Mouse (Mus musculus): ENCODE data around the gene Cdk11b. TPM values are rescaled to one million over a fixed set of nuclear protein-coding genes. Genes with fewer than 3 reads are reported as not detected.
"Not testable (repeated sequence)": the region's sequence is repeated elsewhere in the genome, so short reads cannot be mapped to it uniquely, and the experiment has no call there.

Gene Cdk11b
- total RNA-seq, 2 experiments from 2014 or later, result 43.6 to 48.8 TPM

GRCm38 (mm10) chr4:155656214-155656751 is 31.6 kb downstream of the Cdk11b start:
- Histone ChIP-seq H3K4me3 (no peak overlapping the region), H3K27ac (no peak overlapping the region)
- DNase-seq (ENCODE audit: low spot score in 2 of 2), result no peak
- TF ChIP-seq CTCF (conservative IDR thresholded peaks at IDR 0.05), result no peak

GRCm38 (mm10) chr4:155658961-155659360 is 34.3 kb downstream of the Cdk11b start:
- no peak overlapping the region for H3K4me3 ChIP-seq
- no peak for DNase-seq (ENCODE audit: low spot score in 2 of 2)
- no peak overlapping the region for H3K27ac ChIP-seq
- no peak for TF ChIP-seq CTCF (conservative IDR thresholded peaks at IDR 0.05)

- Histone ChIP-seq H3K4me3 (no peak overlapping the region), H3K27ac (no peak overlapping the region)
- no peak for DNase-seq (ENCODE audit: low spot score in 2 of 2)
- no peak for TF ChIP-seq CTCF (conservative IDR thresholded peaks at IDR 0.05)
Observed at GRCm38 (mm10) chr4:155660641-155661040, 36.0 kb downstream of the Cdk11b start.

- H3K27ac ChIP-seq, result 0 out of 2 replicates have a peak overlapping the region, but pooled peaks have one; percentile 23
- TF ChIP-seq CTCF (conservative IDR thresholded peaks at IDR 0.05), result no peak
- DNase-seq (ENCODE audit: low spot score in 2 of 2), result no peak
- no peak overlapping the region for H3K4me3 ChIP-seq
Observed at GRCm38 (mm10) chr4:155666903-155667302, 42.2 kb downstream of the Cdk11b start.

- H3K27ac ChIP-seq, result peak within 1 kb of the TSS; percentile 97
- H3K4me3 ChIP-seq, result peak within 1 kb of the TSS; percentile 66
- peak; percentile 97 for DNase-seq (ENCODE audit: low spot score in 2 of 2)
- TF ChIP-seq CTCF (conservative IDR thresholded peaks at IDR 0.05), result 0 out of 2 replicates have a peak, but pooled peaks have one; percentile 5
Observed at GRCm38 (mm10) chr4:155668689-155669597, 44.3 kb downstream of the Cdk11b start, which contains the start of gene Mib2. Mib2 (minus strand) TSS chr4:155669198.

- no peak for TF ChIP-seq CTCF (conservative IDR thresholded peaks at IDR 0.05)
- peak overlapping the region; percentile 66 for H3K4me3 ChIP-seq
- peak overlapping the region; percentile 97 for H3K27ac ChIP-seq
- DNase-seq (ENCODE audit: low spot score in 2 of 2), result no peak
Observed at GRCm38 (mm10) chr4:155669598-155670075, 45.0 kb downstream of the Cdk11b start.

GRCm38 (mm10) chr4:155670236-155670635 is 45.6 kb downstream of the Cdk11b start:
- H3K4me3 ChIP-seq; DNase-seq (ENCODE audit: low spot score in 2 of 2); H3K27ac ChIP-seq: not testable (repeated sequence)

- no peak for TF ChIP-seq CTCF (conservative IDR thresholded peaks at IDR 0.05)
- Histone ChIP-seq H3K27ac (no peak overlapping the region), H3K4me3 (no peak overlapping the region)
- DNase-seq (ENCODE audit: low spot score in 2 of 2), result no peak
Observed at GRCm38 (mm10) chr4:155672082-155672481, 47.4 kb downstream of the Cdk11b start.

GRCm38 (mm10) chr4:155675991-155676390 is 51.3 kb downstream of the Cdk11b start:
- peak; percentile 83 for TF ChIP-seq CTCF (conservative IDR thresholded peaks at IDR 0.05)
- no peak overlapping the region for H3K27ac ChIP-seq
- DNase-seq (ENCODE audit: low spot score in 2 of 2), result peak; percentile 52 to 61
- H3K4me3 ChIP-seq, result no peak overlapping the region

- DNase-seq (ENCODE audit: low spot score in 2 of 2); H3K27ac ChIP-seq; H3K4me3 ChIP-seq: not testable (repeated sequence)
Observed at GRCm38 (mm10) chr4:155683670-155684277, 59.1 kb downstream of the Cdk11b start.

- H3K27ac ChIP-seq; DNase-seq (ENCODE audit: low spot score in 2 of 2); H3K4me3 ChIP-seq: not testable (repeated sequence)
Observed at GRCm38 (mm10) chr4:155687764-155688163, 63.1 kb downstream of the Cdk11b start.

- DNase-seq (ENCODE audit: low spot score in 2 of 2), result peak; percentile 74
- Histone ChIP-seq H3K4me3 (no peak overlapping the region), H3K27ac (peak overlapping the region; percentile 36; the same call in 1 of the 2 replicates)
- TF ChIP-seq CTCF (conservative IDR thresholded peaks at IDR 0.05), result no peak
Observed at GRCm38 (mm10) chr4:155690571-155691375, 66.1 kb downstream of the Cdk11b start.
